Mouse (Mus musculus): Measurements from ENCODE around the gene Zmynd10. TPM values are rescaled to one million over a fixed set of nuclear protein-coding genes. Genes with fewer than 3 reads are reported as not detected.
"Not testable (repeated sequence)": the region's sequence is repeated elsewhere in the genome, so short reads cannot be mapped to it uniquely, and the experiment has no call there.

The Zmynd10 gene
- polyA plus RNA-seq, 1 experiment from 2014 or later = 2.2 TPM

- H3K27me3 ChIP-seq (replicated peaks; ENCODE audit: control insufficient read depth, insufficient read depth, low read length) = peaks cover 32% of the 10 kb centered on the region
- 13% methylated on average over 8 of the region's 8 CpGs for WGBS
- peak overlapping the region; percentile 45 for H3K4me3 ChIP-seq (replicated peaks; ENCODE audit: low read length)
- H3K36me3 ChIP-seq (ENCODE audit: control insufficient read depth, insufficient read depth) = peaks cover 2% of the 10 kb centered on the region; the same call in 1 of the 2 replicates
- no peak overlapping the region for H3K27ac ChIP-seq (ENCODE audit: low read length)
- no peak for ATAC-seq
- H3K4me2 ChIP-seq (ENCODE audit: low read length) = peak overlapping the region; percentile 72
- H3K9me3 ChIP-seq (ENCODE audit: control insufficient read depth, low read length) = no peaks in the 10 kb centered on the region
- peak overlapping the region; percentile 65; the same call in 1 of the 2 replicates for H3K9ac ChIP-seq (replicated peaks; ENCODE audit: low read depth, low read length)
- H3K4me1 ChIP-seq (replicated peaks; ENCODE audit: control insufficient read depth, insufficient read depth, low read length) = peaks cover 49% of the 10 kb centered on the region
Measured at GRCm38 (mm10) chr9:107551890-107552355, 4.8 kb downstream of the Zmynd10 start.

- Histone ChIP-seq H3K9ac (replicated peaks; ENCODE audit: low read depth, low read length) (no peak overlapping the region), H3K36me3 (ENCODE audit: control insufficient read depth, insufficient read depth) (peaks cover 8% of the 10 kb centered on the region; the same call in 1 of the 2 replicates), H3K4me1 (replicated peaks; ENCODE audit: control insufficient read depth, insufficient read depth, low read length) (peaks cover 41% of the 10 kb centered on the region), H3K9me3 (ENCODE audit: control insufficient read depth, low read length) (no peaks in the 10 kb centered on the region), H3K27me3 (replicated peaks; ENCODE audit: control insufficient read depth, insufficient read depth, low read length) (peaks cover 32% of the 10 kb centered on the region), H3K27ac (ENCODE audit: low read length) (no peak overlapping the region), H3K4me3 (replicated peaks; ENCODE audit: low read length) (no peak overlapping the region), H3K4me2 (ENCODE audit: low read length) (no peak overlapping the region)
- no peak for ATAC-seq
- WGBS = 82% methylated on average over 5 of the region's 5 CpGs
Measured at GRCm38 (mm10) chr9:107552690-107553393, 5.7 kb downstream of the Zmynd10 start.

GRCm38 (mm10) chr9:107553541-107554318 is 6.6 kb downstream of the Zmynd10 start:
- Histone ChIP-seq H3K4me2 (ENCODE audit: low read length) (peak overlapping the region; percentile 97), H3K9me3 (ENCODE audit: control insufficient read depth, low read length) (no peaks in the 10 kb centered on the region), H3K9ac (replicated peaks; ENCODE audit: low read depth, low read length) (peak overlapping the region; percentile 75), H3K27ac (ENCODE audit: low read length) (peak overlapping the region; percentile 67), H3K27me3 (replicated peaks; ENCODE audit: control insufficient read depth, insufficient read depth, low read length) (peaks cover 32% of the 10 kb centered on the region), H3K4me1 (replicated peaks; ENCODE audit: control insufficient read depth, insufficient read depth, low read length) (peaks cover 41% of the 10 kb centered on the region), H3K4me3 (replicated peaks; ENCODE audit: low read length) (peak overlapping the region; percentile 86), H3K36me3 (ENCODE audit: control insufficient read depth, insufficient read depth) (peaks cover 16% of the 10 kb centered on the region)
- WGBS = 3% methylated on average over 37 of the region's 37 CpGs
- peak; percentile 69 for ATAC-seq

GRCm38 (mm10) chr9:107554319-107554825 is 7.3 kb downstream of the Zmynd10 start:
- ATAC-seq = peak; percentile 94
- H3K4me3 ChIP-seq (replicated peaks; ENCODE audit: low read length) = peak overlapping the region; percentile 86
- peaks cover 30% of the 10 kb centered on the region for H3K27me3 ChIP-seq (replicated peaks; ENCODE audit: control insufficient read depth, insufficient read depth, low read length)
- peak overlapping the region; percentile 86 for H3K9ac ChIP-seq (replicated peaks; ENCODE audit: low read depth, low read length)
- H3K4me1 ChIP-seq (replicated peaks; ENCODE audit: control insufficient read depth, insufficient read depth, low read length) = peaks cover 41% of the 10 kb centered on the region
- peaks cover 21% of the 10 kb centered on the region for H3K36me3 ChIP-seq (ENCODE audit: control insufficient read depth, insufficient read depth)
- peak overlapping the region; percentile 88 for H3K27ac ChIP-seq (ENCODE audit: low read length)
- 1% methylated on average over 52 of the region's 53 CpGs for WGBS
- no peaks in the 10 kb centered on the region for H3K9me3 ChIP-seq (ENCODE audit: control insufficient read depth, low read length)
- peak overlapping the region; percentile 97 for H3K4me2 ChIP-seq (ENCODE audit: low read length)

- Histone ChIP-seq H3K9ac (replicated peaks; ENCODE audit: low read depth, low read length) (peak overlapping the region; percentile 86), H3K4me1 (replicated peaks; ENCODE audit: control insufficient read depth, insufficient read depth, low read length) (peaks cover 41% of the 10 kb centered on the region), H3K9me3 (ENCODE audit: control insufficient read depth, low read length) (no peaks in the 10 kb centered on the region), H3K27me3 (replicated peaks; ENCODE audit: control insufficient read depth, insufficient read depth, low read length) (peaks cover 24% of the 10 kb centered on the region), H3K4me2 (ENCODE audit: low read length) (peak overlapping the region; percentile 97), H3K36me3 (ENCODE audit: control insufficient read depth, insufficient read depth) (peaks cover 28% of the 10 kb centered on the region), H3K27ac (ENCODE audit: low read length) (peak overlapping the region; percentile 88), H3K4me3 (replicated peaks; ENCODE audit: low read length) (peak overlapping the region; percentile 86)
- ATAC-seq = peak; percentile 24
- WGBS = under 1% methylated on average over 23 of the region's 23 CpGs
Measured at GRCm38 (mm10) chr9:107555031-107555457, 7.9 kb downstream of the Zmynd10 start.

GRCm38 (mm10) chr9:107555701-107556100 is 8.6 kb downstream of the Zmynd10 start:
- H3K4me2 ChIP-seq (ENCODE audit: low read length) = peak overlapping the region; percentile 97
- no peak overlapping the region for H3K27ac ChIP-seq (ENCODE audit: low read length)
- H3K4me3 ChIP-seq (replicated peaks; ENCODE audit: low read length) = peak overlapping the region; percentile 86
- H3K9ac ChIP-seq (replicated peaks; ENCODE audit: low read depth, low read length) = peak overlapping the region; percentile 86
- H3K9me3 ChIP-seq (ENCODE audit: control insufficient read depth, low read length) = no peaks in the 10 kb centered on the region
- 45% methylated on average over 2 of the region's 2 CpGs for WGBS
- H3K27me3 ChIP-seq (replicated peaks; ENCODE audit: control insufficient read depth, insufficient read depth, low read length) = peaks cover 18% of the 10 kb centered on the region
- peaks cover 28% of the 10 kb centered on the region for H3K36me3 ChIP-seq (ENCODE audit: control insufficient read depth, insufficient read depth)
- ATAC-seq = no peak
- H3K4me1 ChIP-seq (replicated peaks; ENCODE audit: control insufficient read depth, insufficient read depth, low read length) = peaks cover 41% of the 10 kb centered on the region

GRCm38 (mm10) chr9:107556346-107556745 is 9.2 kb downstream of the Zmynd10 start:
- H3K4me3 ChIP-seq (replicated peaks; ENCODE audit: low read length) = no peak overlapping the region
- peaks cover 30% of the 10 kb centered on the region for H3K36me3 ChIP-seq (ENCODE audit: control insufficient read depth, insufficient read depth)
- ATAC-seq = no peak
- H3K27ac ChIP-seq (ENCODE audit: low read length) = no peak overlapping the region
- 84% methylated on average over 3 of the region's 3 CpGs for WGBS
- H3K27me3 ChIP-seq (replicated peaks; ENCODE audit: control insufficient read depth, insufficient read depth, low read length) = peaks cover 13% of the 10 kb centered on the region
- H3K4me1 ChIP-seq (replicated peaks; ENCODE audit: control insufficient read depth, insufficient read depth, low read length) = peaks cover 35% of the 10 kb centered on the region
- H3K9ac ChIP-seq (replicated peaks; ENCODE audit: low read depth, low read length) = no peak overlapping the region
- H3K9me3 ChIP-seq (ENCODE audit: control insufficient read depth, low read length) = no peaks in the 10 kb centered on the region
- no peak overlapping the region for H3K4me2 ChIP-seq (ENCODE audit: low read length)

- under 1% methylated on average over 46 of the region's 46 CpGs for WGBS
- Histone ChIP-seq H3K4me2 (ENCODE audit: low read length) (peak within 1 kb of the TSS; percentile 85), H3K4me1 (replicated peaks; ENCODE audit: control insufficient read depth, insufficient read depth, low read length) (peaks cover 17% of the 10 kb centered on the region), H3K27me3 (replicated peaks; ENCODE audit: control insufficient read depth, insufficient read depth, low read length) (no peaks in the 10 kb centered on the region), H3K9me3 (ENCODE audit: control insufficient read depth, low read length) (no peaks in the 10 kb centered on the region), H3K36me3 (ENCODE audit: control insufficient read depth, insufficient read depth) (peaks cover 26% of the 10 kb centered on the region), H3K27ac (ENCODE audit: low read length) (peak within 1 kb of the TSS; percentile 64), H3K9ac (replicated peaks; ENCODE audit: low read depth, low read length) (peak within 1 kb of the TSS; percentile 84), H3K4me3 (replicated peaks; ENCODE audit: low read length) (peak within 1 kb of the TSS; percentile 80)
- peak; percentile 98 for ATAC-seq
Measured at GRCm38 (mm10) chr9:107563029-107563581, 16.0 kb downstream of the Zmynd10 start, which contains the start of gene Tusc2. Tusc2 (plus strand) TSS chr9:107563255.

GRCm38 (mm10) chr9:107565556-107565955 is 18.5 kb downstream of the Zmynd10 start:
- peaks cover 28% of the 10 kb centered on the region for H3K4me1 ChIP-seq (replicated peaks; ENCODE audit: control insufficient read depth, insufficient read depth, low read length)
- WGBS = 52% methylated on average over 5 of the region's 5 CpGs
- ATAC-seq; H3K4me3 ChIP-seq (replicated peaks; ENCODE audit: low read length); H3K4me2 ChIP-seq (ENCODE audit: low read length); H3K27me3 ChIP-seq (replicated peaks; ENCODE audit: control insufficient read depth, insufficient read depth, low read length); H3K36me3 ChIP-seq (ENCODE audit: control insufficient read depth, insufficient read depth); H3K9ac ChIP-seq (replicated peaks; ENCODE audit: low read depth, low read length); H3K27ac ChIP-seq (ENCODE audit: low read length); H3K9me3 ChIP-seq (ENCODE audit: control insufficient read depth, low read length): not testable (repeated sequence)

All from forebrain, embryonic 16.5 days (tissue).